Mouse (Mus musculus): ENCODE data around the gene Gabrb2.

- no peak for TF ChIP-seq JUN (IDR thresholded peaks at IDR 0.05; ENCODE audit: insufficient read depth, low read depth, low read length)
- TF ChIP-seq POLR2A (IDR thresholded peaks at IDR 0.05; ENCODE audit: low read depth, low read length): no peak
Observed at GRCm38 (mm10) chr11:42542861-42543260, 123.3 kb downstream of the Gabrb2 start.
